Mouse (Mus musculus): ENCODE measurements at regions not wholly inside any gene's neighbourhood (a gene's known extent, or its start where the extent isn't known, plus 50 kb on each side); places are given as distances from the start of the nearest gene placed in this dataset.
A peak's percentile ranks its signal among the peaks of the same experiment; 100 is the strongest.
"Not testable (repeated sequence)": the region's sequence is repeated elsewhere in the genome, so short reads cannot be mapped to it uniquely, and the experiment has no call there.

GRCm38 (mm10) chr1:110336303-110336702, 354.1 kb downstream of the Cdh7 start:
- H3K4me3 ChIP-seq (ENCODE audit: low read depth, low read length); H3K36me3 ChIP-seq (ENCODE audit: insufficient read depth, low read length); H3K27me3 ChIP-seq (ENCODE audit: insufficient read depth, low read length); H3K4me1 ChIP-seq (ENCODE audit: insufficient read depth, low read length); H3K4me2 ChIP-seq (ENCODE audit: low read depth, low read length, poor library complexity, severe bottlenecking); H3K27ac ChIP-seq (ENCODE audit: low read depth, low read length); H3K9ac ChIP-seq (replicated peaks; ENCODE audit: low read length, poor library complexity, severe bottlenecking); H3K9me3 ChIP-seq (ENCODE audit: low read length); ATAC-seq (ENCODE audit: low FRiP score): not testable (repeated sequence)
- 94% methylated on average over 11 of the region's 11 CpGs for WGBS
- DNase-seq (ENCODE audit: low spot score), result peak; percentile 1

Data from midbrain, postnatal 0 days (tissue).